Mouse (Mus musculus) left cerebral cortex, postnatal 10 days (tissue): ENCODE measurements at regions not wholly inside any gene's neighbourhood (a gene's known extent, or its start where the extent isn't known, plus 50 kb on each side); places are given as distances from the start of the nearest gene placed in this dataset.
A peak's percentile ranks its signal among the peaks of the same experiment; 100 is the strongest.

Source experiments
- DNase-seq, 2 experiments: peaks; one replicate each; pipeline ENCODE4 v3.0.0; 2021 to 2022; ENCODE audit warnings: low spot score in 2 of 2, mixed read lengths in 1 of 2; ENCODE audit errors: extremely low spot score in 1 of 2
- intact Hi-C: fragments of 180-260 bp; cut with DNase I; formaldehyde crosslinking; loops from one replicate; pipeline ENCODE4 v1.15.1; 2025

DNA sequence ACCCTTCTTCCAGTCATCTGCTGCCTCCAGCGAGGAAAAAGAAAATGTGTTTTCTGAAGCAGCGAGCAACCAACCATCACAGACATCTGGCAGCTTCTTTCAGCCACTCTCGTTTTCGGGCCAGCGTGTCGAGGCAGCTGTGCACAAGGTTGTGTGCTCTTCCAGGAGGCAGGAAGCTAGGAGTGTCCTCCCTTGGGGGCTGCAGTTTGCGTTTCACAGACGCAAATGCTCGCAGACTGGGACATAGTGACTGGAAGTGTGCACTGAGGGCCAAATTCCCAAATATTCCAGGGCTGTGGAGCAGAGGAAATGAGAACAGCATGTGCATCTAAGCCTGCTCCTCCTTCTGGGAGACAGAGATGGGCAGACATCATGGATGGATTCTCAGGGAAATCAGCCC, 105.6 kb downstream of the Gas1 start:
- intact Hi-C loops, result no loop called here
- DNase-seq, result no peak

DNA sequence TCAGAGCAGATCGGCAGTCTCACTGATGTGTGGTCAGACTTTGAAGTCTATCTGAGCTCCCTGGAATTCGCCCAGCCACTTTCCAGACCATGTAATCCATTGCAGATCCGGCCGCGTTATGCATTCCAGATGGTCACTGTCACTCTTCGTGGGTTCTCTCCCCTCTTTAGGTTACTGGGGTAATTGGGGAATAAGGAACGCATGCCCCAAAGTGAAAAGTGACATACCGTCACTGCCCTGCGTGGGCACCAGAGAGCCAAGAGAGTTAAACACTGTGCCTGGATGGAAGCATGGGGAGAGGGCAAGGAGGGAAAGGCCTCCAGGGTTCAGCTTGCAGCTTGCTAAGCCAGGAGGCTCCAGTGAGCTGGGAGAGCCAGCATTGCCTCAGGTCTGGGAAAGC, 108.0 kb downstream of the Gas1 start:
- peak in 1 of 2 experiments; percentile 43 for DNase-seq
- intact Hi-C loops, result no loop called here

DNA sequence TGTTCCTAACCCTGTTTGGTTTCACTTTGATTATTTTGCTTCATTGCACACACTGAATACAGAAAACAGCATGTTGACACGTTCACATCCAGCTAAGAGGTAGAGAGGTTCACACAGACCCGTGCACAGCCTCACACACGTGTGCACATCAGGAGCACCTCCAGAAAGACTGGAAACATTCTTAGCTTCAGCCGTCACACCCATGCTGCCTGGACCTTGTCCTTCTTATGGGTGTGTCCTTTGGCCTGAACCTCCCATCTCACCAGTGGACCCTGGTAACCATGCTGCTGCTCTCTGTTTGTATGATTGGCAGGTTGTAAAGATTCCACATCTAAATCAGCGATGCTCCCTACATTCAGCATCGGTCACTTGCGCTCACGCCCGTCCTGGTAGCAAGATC, 109.8 kb downstream of the Gas1 start:
- intact Hi-C loops, result no loop called here
- no peak for DNase-seq

DNA sequence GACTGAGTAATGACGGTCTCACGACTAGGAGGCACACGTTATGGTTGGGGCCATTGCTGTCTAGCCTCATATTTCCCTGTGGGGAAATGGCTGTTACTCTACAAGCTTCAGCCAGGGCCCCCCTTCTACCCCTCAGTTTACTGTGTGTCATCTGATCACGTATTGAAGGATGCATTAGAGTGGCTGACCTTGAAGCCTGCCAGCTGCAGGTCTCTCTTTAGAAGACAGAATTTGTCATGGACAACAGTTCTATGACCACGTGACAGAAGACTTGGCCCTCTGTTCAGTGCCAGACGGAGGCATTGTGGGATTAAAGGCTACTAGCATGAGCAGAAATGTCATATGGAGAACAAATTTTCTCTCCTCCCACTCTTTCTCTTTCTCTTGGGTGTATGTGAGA, 115.6 kb downstream of the Gas1 start:
- no peak for DNase-seq
- intact Hi-C loops, result no loop called here

DNA sequence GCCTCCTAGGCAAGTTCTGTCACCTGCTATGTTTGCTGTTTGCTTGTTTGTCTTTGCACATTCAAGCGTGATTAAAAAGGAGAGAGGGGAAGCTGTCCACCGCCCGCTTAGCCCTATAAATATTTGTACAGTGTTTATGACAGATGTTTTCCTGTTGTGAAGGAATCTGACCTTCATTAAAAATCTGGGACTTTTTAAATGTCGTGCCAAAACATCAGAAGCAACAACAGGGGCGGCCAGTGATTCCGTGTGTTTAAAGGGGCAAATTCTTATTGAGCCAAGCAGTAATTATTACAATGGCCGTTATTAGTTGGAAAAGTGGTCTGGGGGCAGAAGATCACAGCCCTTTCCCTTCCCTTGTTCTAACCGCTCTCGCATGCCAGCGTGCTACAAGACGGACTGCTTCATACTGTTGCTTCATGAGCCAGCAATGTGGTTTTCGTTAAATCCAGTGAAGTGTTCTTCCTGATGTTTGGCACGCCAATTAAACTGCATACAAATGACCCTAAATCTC, 119.3 kb downstream of the Gas1 start:
- no peak for DNase-seq
- intact Hi-C loops, result no loop called here

DNA sequence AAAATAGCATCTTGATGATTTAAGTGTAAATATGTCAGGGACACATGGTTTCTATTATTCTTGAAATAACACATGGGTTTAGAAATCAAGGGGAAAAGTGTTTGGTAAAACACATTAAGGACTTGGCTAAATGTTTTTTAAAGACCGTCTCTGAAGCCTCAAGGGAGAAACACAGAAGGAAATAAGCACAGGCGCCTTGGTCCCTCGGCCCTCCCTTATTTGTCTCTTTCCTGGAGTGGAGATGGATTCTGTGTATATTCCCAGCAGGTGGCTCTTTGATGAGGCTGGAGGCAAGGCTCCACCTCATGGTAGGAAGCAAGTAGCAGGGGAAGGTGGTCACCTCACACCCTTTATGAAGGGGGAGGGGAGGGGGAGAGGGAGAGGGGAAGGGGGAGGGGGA, 122.6 kb downstream of the Gas1 start:
- DNase-seq, result no peak
- intact Hi-C loops, result no loop called here

DNA sequence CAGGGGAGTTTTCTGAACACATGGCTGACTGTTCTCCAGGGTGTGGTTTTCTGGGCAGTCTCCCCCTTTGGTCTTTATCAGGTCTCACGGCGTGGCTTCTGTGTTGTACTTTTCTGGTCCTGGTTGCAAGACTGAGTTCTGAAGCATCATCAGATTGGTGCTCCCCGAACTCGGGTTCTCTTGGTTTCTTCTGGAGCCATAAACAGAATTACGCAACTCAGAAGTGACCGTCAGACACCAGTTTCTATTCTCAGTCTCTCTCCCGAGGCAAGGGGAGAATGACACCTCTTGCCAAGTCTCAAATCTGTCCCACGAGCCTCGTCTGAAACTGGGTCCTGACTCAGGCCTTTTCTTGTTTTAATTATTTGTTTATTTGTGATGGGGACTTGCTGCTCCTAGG, 123.1 kb downstream of the Gas1 start:
- intact Hi-C loops, result no loop called here
- DNase-seq, result no peak

DNA sequence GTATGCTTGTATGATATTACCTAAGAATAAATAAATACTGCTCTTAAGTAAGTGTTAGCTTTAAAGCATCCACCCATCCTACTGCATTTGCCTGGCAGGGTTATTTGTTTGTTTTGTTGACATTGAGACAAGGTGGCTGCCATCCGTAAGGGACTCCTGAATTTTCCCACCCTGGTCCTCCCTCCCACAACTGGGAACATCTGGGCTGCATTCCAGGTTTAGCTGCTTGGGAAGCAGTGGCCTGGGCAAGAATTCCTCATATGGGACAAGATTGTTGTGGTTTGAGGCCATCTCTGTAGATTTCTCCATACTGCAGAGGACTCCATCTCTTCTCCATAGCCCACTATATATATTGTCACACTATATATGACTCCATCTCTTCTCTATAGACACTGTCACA, 125.3 kb downstream of the Gas1 start:
- intact Hi-C loops, result no loop called here

DNA sequence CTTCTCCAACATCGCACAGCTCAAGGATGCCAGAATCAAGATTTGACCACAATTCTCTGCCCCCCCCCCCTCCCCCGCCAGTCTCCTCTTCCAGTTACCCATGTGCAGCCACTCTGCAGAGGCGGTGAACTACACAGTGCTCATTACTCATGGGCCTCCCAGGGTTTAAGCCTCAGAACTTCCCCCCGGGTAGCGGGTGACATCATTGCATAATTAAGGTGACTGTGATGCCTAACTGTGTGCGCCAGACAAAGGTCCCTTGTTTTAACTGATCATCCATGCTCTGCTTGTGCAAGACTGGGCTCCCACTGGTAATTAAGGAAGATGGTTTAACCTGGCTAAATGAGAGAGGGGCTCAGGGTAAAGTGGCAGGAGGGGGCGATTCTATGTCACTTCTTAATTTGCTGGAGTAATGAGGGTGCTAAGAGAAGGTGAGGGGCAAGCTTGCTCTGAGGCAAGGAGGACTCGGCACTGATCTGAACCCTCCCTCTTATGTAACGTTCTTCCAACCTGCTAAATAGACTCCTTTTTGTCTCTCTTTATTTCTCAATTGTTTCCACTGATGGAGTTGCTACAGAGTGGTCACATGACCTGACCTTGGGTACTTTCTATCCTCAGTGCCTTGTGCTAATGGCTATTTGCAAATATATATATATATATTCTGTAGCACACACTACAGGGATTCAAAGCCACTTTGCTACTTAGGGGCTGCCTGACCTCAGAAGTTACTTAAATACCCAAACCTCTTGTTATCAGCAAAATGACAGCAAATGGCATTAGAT, 126.2 kb downstream of the Gas1 start:
- DNase-seq, result no peak
- intact Hi-C loops, result no loop called here

More for the DNA sequence above, 125.3 kb downstream of the Gas1 start:
- DNase-seq, result no peak

DNA sequence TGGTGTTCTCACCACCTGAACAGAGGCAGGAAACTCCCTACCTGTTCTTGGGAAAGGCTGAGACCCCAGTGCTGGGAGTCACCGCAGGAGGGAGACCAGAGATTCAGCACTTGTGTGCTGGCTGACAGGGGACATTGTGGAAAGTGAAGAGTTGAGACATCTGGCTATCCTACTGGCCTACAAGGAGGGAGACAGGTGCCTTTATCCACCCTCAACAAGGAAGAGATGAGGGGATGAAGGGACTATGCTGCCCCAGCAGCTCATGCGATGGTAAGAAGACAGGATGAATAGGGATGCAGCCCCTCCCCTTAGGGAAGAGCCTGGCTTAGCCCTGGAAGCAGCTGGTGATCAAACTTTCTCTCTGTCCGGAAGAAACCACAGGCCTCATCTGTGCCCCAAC, 127.5 kb downstream of the Gas1 start:
- DNase-seq, result no peak
- intact Hi-C loops, result no loop called here

DNA sequence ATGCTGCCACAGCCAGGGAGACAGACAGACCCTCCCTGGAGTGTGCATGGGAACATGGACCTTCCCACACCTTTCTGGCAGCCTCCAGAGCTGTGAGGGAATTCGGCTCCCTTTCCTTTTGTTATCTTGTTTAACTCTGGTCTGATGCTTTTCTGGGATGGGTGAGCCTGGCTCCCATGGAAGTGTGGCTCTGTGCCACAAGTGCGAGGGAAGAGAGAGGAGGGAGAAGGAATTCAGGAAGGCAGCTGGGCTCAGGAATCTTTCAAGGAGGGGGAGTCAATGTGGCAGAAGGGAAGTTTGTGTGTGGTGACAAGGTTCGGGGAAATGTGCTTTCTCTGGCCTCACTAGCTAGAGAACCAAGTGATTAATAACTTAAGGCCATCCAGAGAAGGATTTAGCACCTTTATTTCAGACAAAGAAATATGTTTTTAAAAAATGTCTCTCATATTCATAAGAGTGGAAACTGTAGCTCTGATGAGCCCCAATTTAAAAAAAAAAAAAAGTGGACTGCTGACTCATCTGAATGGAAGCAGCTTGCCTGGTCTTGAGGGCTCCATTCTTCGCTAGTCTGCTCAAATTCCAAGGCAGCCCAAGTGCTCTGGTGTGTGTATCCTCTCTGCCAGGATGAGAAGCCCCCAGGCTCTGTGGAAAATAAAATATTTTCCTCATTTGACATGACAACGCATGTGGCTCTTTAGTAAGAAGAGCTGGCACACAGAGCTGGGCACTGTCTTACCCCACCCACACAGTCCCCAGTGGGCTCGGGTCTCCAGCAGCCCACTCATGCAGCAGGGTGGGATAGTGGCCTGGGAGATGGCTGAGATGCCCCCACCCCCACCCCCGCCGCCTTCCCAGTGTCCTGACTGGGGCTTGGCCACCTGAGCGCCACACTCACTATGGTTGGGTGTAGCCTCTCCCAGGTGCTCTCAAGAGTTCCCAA, 129.1 kb downstream of the Gas1 start:
- intact Hi-C loops, result no loop called here
- peak in 1 of 2 experiments; percentile 64 for DNase-seq

DNA sequence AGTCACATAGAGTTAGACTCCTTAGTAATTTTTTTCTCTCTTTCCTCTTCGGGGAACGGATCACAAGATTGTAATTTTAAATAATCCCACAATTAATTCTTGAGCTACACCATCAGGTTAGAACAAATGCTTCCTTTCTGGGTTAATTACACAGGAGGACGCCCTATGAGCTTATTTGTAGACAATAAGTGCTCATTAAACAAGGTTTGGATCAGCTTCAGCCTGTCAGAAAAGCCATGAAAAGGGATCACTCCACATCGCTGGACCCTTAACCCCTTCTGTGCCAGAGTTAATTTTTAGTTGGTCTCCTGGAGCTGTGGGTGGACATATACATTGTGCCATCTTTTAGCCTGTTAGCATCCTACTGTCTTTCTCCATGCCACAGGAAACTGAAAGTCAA, 131.4 kb downstream of the Gas1 start:
- intact Hi-C loops, result no loop called here
- DNase-seq, result no peak

DNA sequence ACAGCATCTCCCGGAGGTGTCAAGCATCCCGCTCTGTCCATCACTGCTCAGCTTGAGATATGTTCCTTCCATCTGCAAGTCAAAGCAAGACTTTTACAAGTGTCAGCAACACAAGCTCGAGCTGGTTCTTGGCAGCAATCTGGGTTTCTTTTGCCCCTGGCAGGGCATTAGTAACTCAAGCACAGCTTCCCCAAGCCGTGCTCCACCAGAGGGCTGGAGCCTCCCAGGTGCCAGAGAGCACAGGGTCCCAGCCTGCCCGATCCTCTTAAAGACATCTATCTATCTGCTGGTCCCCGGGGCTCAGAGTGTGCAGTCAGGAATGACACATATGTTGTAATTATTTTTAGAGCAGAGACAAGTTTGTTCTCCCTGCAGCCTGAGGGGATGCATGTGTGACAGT, 132.3 kb downstream of the Gas1 start:
- intact Hi-C loops, result no loop called here
- DNase-seq, result no peak

DNA sequence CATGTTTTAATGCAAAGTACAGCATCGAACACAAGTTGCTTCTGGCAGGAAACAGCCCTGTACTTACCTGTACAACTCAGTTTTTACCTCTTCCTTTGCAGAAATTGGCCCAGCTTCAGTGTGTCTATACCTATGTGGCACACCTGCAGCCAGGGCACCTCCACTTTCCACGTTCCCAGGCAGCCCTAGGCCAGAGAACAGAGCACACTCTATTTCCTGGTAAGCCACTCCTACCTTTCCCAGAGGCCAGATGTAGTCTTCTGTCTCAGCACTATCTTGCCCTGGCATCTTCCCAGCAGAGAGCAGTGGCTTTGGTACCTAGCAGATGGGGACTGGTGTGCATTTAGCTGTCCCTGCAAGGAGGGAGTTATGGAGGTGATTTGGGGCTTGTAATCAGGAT, 134.7 kb downstream of the Gas1 start:
- DNase-seq, result no peak
- intact Hi-C loops, result no loop called here

DNA sequence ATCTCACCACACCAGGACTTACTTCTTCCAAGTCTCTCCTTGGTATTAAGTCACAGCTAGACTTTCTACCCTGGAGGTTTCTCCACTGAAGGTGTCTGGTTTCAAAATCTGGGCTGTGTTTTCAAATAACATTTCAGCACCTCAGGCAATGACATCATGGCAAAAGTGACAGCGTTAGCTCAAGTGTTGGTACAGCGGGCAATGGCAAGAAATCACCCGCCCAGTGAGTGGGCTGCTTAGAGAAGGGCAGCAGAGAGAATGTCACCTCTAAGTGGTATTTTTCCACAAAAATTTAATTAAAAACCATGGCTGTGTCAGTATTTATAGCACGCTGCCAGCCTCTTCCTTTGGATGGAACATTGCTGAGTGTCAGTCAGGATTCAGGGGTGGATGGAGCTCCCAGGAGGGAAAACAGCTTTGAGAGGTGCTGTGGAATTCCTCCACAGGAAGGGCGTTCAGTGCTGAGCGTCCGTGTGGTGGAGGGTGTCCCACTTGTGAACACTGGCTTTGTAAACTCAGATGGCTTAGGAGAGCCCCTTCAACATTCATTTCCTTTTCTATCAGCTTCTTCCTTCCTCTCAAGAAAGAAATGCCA, 141.5 kb downstream of the Gas1 start:
- DNase-seq, result no peak
- intact Hi-C loops, result no loop called here

DNA sequence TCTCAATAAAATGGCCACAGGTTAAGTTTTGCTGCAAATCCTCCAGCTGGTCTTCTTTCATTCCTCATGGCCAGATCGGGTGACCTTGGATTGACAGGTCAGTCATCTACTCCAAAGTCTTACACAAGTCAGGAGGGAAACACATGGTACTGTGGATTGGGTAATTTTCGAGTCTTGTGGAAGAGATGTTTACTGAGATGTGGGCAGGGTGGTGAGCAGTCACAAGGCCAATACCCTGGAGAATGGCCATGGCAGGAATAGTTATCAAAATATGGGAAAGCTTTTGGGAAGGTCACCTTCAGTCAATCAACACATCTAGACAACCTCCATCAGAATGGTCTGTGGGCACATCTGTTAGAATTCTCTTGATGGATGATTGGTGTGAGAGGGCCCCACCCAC, 144.0 kb downstream of the Gas1 start:
- no peak for DNase-seq
- intact Hi-C loops, result no loop called here

DNA sequence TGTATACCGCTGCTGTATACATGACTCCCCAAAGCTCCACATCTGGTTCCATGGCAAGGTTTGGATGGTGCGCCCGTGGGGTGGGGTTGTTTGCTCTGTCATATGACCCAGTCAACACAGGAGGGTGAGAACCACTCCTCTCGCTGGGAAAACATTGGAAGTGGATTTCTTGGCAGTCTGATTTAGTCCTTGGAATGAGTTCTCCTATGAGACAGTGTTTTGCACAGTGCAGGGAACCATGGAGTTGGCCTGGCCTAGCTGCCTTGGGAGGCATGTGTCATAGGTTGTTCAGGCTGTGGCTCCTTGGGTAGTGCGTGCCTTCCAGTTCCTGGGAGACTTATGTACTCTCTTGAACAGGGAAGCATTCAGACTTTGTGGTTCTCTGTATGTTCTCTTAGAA, 144.6 kb downstream of the Gas1 start:
- no peak for DNase-seq
- intact Hi-C loops, result no loop called here

DNA sequence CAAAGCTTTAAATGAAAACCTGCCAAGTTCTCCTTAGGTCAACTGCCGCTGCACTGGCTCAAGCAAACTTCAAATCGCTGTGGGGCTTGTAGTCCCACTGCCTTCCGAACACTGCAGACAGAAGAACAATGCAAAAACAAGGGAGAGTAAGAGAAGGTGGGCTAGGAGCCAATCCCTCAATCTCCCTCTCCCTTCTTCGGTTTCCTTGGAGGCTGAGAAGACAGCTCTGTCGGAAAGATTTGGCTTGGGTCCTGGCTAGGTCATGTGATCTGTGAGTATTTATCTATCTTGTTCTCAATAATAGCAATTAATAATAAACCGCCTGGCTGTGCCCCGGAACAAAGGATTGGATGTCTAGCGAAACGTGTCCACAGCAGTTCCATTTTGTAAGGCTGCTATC, 147.6 kb downstream of the Gas1 start:
- intact Hi-C loops, result no loop called here
- peak in 1 of 2 experiments; percentile 45 for DNase-seq

DNA sequence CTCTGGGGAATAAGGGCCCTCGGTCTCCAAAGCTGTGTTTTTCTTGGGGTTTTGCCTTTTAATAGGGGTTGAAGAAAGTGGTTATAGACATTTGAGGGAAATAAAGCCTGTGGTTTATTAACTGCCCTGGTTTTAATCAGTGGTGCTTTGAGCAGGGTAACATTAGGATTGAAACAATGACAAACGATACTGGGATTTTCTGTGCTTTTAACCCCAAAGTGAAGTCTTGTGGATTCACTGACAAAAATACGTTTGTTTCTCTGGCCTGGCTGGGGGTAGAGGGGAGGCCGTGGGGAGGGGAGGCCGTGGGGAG, 157.0 kb downstream of the Gas1 start:
- intact Hi-C loops, result no loop called here
- DNase-seq, result no peak
